Mouse (Mus musculus) adrenal gland, adult 8-10 months (tissue): ENCODE measurements around the gene Ficd. TPM values are rescaled to one million over a fixed set of nuclear protein-coding genes. Genes with fewer than 3 reads are reported as not detected.
"Not testable (repeated sequence)": the region's sequence is repeated elsewhere in the genome, so short reads cannot be mapped to it uniquely, and the experiment has no call there.

Source experiments
- DNase-seq: peaks from one replicate; pipeline ENCODE4 v3.0.0; 2022
- total RNA-seq, 4 experiments: library from RNA; stranded (reverse); gene quantifications; 2 replicates each; pipeline ENCODE4 v1.2.4; 2022

The Ficd gene
- total RNA-seq, 4 experiments from 2014 or later = 15.7 to 25.8 (median 17.6) TPM

DNA sequence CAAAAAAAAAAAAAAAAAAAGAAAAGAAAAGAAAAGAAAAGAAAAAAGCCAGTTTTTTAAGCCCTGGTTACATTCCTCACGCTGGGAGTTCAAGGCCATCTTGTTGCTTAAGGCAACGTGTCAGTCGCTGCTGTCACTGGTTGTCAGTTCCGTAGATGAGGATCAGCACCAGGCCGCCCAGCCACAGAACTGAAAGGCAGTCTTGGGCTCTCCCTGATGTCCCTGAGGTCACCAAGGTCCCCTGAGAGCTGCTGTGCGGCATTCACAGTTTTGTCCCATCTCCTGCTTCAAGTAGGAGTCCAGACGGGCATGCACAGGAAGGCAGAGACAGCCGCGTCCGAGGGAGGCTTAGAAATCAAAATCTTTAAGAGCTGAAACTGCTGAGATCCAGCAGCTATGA is 40.0 kb downstream of the Ficd start:
- no peak for DNase-seq

DNA sequence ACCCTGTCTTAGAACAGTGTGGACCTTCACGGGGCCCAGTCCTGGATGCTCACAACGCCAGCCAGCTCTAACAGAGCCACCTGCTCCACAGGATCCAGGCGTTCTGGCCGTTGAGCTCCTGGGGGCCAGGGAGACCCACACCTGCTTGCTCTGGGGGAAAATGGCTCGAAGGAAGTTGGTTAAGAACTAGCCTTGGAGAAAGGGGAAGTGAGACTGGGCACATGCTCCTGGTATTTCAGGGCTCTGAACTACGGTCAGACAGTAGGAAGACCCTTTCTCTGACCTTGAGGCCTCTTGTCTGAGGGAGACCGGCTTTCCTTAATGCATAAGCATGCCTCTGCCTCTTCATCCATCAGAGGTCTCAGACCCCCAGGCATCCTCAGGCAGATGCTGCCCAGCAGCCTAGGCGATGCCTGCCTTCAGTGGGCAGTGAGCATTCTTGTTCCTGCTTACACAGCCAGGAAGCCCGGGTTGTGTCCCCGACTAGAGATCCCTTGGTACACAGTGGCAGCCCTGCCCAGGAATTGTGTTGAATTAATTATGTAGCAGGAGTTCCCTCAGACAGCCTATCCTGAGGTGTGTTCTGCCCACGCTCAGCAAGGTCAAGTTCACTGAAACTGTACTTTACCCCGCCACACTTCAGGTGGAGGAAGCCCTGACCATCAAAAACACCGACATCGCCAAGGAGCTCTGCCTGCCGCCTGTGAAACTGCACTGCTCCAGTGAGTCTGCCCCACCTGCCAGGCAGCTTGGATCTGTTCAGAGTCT is 40.7 kb downstream of the Ficd start:
- DNase-seq = no peak

DNA sequence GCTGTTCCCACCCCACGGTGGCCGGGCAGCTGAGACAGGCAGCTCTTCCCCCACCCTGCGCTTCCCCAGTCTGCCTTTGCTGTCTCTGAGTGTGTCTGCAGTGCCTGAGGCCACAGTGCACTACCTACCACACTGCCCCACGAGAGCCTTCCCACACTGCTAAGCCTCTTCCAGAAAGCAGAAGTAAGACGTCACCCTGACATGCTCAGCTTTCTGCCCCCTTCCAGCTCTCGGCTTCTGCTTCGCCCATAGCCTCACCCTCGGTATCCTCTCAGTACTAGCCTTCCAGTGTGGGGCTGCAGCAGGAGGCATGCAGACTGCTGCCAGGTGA is 41.3 kb downstream of the Ficd start:
- no peak for DNase-seq

DNA sequence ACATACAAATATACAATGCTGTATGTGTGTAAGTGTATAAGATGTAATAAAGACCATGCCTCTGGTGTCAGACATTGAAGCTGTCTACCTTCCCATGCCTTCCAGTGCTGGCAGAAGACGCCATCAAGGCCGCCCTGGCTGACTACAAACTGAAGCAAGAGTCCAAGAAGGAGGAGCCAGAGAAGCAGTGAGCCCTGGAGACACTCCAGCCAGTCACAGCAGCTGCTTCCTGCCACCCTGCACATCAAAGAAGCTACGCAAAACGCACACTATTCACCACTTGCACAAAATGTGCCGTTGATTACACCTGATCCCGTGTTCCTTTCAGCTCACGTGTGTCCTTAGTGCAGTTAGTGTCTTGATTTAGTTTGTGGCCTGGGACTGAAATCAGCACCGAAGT is 42.1 kb downstream of the Ficd start:
- peak; percentile 70 for DNase-seq

DNA sequence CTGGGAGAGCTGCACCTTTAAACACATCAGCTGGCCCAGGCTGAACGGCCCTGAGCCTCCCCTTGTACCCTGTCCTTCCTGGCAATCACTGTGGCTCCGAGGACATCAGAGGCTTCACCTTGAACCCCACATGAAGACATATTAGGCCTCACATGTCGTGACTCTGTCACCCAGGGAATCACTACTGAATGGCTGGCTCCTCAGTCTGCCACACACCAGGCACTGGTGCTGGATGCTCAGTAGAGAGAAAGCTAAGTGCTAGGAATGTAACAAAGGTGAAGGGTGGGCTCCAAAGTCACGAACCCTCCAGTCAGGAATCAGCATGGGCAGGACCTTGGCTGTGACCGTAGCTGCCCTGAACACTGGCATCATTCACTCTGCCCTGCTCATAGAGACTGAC is 44.0 kb downstream of the Ficd start:
- peak; percentile 64 for DNase-seq

DNA sequence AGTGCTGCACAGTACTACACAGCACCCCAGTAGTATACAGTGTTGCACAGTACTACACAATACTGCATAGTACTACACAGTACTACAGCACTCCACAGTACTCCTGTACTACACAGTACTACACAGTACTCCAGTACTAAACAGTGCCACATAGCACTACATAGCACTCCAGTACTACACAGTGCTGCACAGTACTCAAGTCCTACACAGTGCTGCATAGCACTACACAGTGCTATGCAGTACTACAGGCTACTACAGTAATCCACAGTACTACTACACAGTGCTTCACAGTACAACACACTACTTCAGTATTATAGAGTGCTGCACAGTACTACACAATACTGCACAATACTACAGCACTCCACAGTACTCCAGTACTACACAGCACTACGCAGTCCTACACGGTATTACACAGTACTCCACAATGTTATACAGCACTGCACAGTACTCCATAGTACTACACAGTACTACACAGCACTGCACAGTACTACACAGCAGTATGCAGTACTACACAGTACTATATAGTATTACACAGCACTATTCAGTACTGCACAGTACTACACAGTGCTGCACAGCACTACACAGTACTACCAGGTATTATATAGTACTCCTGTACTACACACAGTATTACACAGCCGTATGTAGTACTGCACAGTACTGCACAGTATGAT is 44.6 kb downstream of the Ficd start:
- no peak for DNase-seq

DNA sequence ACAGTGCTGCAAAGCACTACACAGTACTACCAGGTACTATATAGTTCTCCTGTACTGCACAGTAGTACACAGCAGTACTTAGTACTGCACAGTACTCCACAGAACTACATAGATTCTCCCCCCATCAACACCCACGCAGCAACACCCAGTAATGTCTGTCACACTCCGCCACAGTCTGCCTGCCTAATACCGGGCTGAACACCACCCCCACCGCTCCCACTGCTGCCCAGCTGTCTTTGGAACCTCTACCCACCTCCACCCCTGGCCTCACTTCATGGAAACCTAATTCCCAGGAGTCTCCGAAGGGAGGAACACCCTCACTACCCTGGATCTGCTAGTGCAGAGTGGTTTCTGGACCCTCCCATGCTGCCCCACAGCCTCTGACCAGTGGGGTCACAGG is 45.2 kb downstream of the Ficd start:
- DNase-seq = no peak

DNA sequence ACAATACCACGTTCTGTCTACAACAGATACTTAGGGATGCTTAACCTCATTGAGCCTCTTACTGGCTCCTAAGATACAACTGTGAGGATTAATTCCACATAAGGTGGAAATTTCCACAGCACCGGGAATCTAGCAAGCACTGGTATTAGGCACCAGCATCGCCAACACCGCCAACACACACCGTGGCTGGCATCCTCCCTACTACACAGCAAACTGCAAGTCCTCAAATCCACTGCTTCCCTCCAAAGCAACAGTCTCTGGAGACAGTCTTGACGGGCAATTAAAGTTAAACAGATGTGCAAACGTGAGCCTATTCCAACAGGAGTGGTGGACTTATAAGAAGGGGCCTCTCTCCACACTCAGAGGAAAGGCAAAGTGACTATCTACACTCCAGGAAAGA is 45.7 kb downstream of the Ficd start:
- no peak for DNase-seq

DNA sequence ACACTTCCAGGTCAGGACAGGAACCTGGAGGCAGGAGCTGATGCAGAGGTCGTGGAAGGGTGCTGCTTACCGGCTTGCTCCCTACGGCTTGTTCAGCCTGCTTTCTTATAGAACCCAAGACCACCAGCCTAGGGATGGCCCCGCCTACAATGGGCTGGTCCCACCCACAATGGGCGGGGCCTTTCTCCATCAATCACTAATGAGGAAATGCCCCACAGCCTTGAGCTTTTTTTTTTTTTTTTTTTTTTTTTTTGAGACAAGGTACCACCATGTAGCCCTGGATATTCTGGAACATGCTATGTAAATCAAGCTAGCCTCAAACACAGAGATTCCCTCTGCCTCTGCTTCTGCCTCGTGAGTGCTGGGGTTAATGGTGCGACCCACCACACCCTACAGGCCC is 46.3 kb downstream of the Ficd start:
- DNase-seq = no peak

DNA sequence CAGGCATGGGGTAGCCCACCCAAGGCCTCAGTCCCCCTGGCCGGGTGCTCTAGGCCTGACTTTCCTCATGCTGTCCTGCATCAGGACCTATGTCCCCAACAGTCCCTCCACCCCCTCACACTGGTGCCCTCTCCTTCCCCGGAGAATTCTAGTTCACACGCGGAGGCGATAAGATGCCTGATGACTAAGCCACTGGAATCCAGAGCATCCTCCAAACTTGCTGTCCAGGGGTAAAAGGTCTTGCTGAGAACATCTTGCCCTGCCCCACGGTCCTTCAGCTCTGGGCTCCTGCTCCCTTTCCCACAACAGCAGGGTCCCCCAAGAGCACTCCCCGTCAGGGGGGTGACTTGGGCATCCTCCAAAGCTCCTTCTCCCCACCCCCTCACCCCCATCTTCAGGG is 47.0 kb downstream of the Ficd start:
- no peak for DNase-seq

DNA sequence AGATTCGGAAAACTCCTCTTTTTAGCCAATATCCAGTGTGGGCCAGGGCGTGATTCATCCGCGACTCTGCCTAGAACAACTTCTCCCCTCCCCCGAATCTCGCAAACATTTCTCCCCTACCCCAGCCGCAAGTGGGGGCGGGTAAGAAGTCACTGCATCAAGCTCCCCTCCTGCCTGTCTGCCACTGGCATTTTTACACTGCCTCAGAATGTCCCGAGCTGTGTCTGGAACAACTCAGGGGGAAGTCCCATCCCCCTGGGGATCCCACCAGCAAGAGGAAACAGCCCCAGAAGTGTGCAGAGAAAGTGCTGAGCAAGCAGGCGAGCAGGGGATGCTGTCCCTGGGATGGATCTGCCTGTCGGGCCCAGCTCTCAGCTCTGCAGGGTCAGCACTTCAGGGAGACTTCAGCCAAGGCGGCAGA is 48.0 kb downstream of the Ficd start:
- DNase-seq = no peak

DNA sequence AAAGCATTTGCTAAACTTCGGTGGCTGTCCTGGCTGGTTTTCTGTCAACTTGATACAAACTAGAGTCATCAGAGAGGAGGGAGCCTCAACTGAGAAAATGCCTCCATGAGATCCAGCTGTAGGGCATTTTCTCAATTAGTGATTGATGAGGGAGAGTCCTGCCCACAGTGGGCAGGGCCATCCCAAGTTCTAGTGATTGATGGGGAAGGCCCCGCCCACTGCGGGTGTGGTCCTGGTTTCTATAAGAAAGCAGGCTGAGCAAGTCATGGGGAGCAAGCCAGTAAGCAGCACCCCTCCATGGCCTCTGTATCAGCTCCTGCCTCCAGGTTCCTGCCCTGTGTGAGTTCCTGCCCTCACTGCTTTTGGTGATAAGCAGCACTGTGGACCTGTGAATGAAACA is 48.5 kb downstream of the Ficd start:
- not testable (repeated sequence) for DNase-seq

DNA sequence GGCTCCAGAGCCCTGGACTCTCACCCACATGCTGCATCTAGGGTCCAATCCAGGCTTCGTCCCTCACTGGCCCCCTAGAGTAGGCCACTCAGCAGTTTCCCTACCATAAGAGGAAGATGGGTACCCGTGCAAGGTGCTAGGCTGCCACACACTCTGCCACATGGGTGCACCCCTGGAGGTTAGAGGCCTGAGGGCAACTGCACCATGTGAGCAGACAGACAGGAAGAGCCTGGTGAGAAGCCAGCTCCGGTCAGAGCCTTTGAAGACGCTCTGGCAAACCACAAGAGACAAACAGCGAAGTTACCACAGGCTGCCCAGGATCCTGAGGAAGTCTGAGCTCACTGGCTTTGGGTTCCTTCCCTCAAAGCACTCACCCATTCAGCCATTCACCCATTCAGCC is 51.4 kb downstream of the Ficd start:
- DNase-seq = no peak

DNA sequence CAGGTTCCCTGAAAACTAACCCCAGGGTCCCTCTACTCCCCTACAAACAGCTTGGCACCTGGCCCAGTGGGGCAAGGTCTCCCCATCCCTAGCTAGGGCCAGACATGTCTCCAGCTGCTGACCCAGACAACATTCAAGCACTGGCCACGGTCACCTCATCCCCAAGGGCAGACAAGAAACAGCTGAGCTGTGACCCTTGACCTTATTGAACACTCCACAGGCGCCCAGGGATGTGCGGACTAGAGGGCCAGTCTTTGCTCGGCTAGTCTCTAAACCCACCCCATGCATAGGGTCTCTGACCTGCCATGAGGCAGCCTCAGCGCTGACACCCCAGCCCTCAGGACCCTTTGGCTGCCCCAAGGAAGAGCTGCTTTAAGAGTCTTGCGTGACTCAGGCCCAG is 53.0 kb downstream of the Ficd start:
- no peak for DNase-seq

DNA sequence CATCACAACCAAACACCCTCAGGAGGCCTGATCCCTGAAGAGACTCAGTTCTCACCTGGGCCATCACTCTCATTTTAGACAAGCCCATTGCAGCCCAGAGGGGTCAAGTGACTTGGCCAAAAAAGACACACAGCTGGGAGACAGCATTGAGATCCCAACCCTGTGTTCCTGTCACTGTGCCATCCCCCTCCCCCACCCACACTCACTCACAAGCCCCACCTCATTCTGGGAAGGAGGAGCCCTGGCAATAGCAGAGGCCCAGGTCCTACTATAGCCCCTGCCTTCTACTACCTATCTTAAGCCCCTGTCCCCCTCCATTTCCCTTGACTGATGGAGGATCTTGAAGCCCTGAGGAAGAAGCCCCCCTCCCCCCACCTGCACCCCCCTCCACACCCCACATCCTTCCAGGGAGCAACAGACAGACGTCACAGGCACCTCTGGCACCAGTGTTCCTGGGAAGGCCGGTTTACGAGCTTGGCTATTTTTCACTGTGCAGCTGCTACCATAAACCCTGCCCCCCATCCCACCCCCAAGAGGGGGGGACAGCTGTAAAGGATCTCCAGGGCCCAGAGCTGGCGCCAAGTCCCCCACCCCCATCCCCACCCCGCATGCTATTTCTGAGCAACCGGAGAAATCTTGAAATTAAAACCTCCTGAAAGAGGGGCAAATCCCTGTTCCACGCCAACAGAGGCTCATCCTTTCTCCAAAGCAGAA is 53.6 kb downstream of the Ficd start:
- DNase-seq = no peak

Other genes starting within 250 kb of the Ficd start
- 10 to 100 TPM in 2 of 4 experiments, 1 to 10 TPM in 2; 5.4 to 12.6 (median 9.4) TPM for gene Wscd2, start 245.5 kb upstream of the Ficd start, total RNA-seq
- 10 to 100 TPM; 14.2 to 27.6 (median 21.2) TPM for gene Cmklr1, start 85.4 kb upstream of the Ficd start, total RNA-seq
- gene 1700069L16Rik, start 11.0 kb upstream of the Ficd start, total RNA-seq = not detected
- gene Sart3, start 36.7 kb downstream of the Ficd start, total RNA-seq = 10 to 100 TPM; 29.5 to 47.4 (median 40.1) TPM
- gene Iscu, start 36.9 kb downstream of the Ficd start, total RNA-seq = 1,000 to 10,000 TPM in 2 of 4 experiments, 100 to 1,000 TPM in 2; 572 to 1,204 (median 919) TPM
- 10 to 100 TPM in 2 of 4 experiments, 1 to 10 TPM in 2; 9.1 to 14.2 (median 11.2) TPM for gene Tmem119, start 64.7 kb downstream of the Ficd start, total RNA-seq
- 1 to 10 TPM; 4.4 to 8.6 (median 5.9) TPM for gene Selplg, start 96.8 kb downstream of the Ficd start, total RNA-seq
- 10 to 100 TPM; 47.0 to 99.8 (median 77.0) TPM for gene Coro1c, start 173.0 kb downstream of the Ficd start, total RNA-seq